Mouse (Mus musculus) intestine, postnatal 0 days (tissue): ENCODE results near the gene Coro2b. TPM values are rescaled to one million over a fixed set of nuclear protein-coding genes. Genes with fewer than 3 reads are reported as not detected.
A peak's percentile ranks its signal among the peaks of the same experiment; 100 is the strongest.

ENCODE experiments used
- ATAC-seq: fragments of 200-750 bp; cut with Nextera tagmentation; 2 replicates; pipeline ENCODE4 v1.8.0; 2017; ENCODE audit warnings: mild to moderate bottlenecking, moderate TSS enrichment, moderate library complexity
- H3K27ac ChIP-seq: fragments of 300-500 bp; sonication (generic); 2 replicates; pipeline ENCODE4 v1.5.1; 2014; ENCODE audit warnings: mild to moderate bottlenecking, low read depth, low read length, moderate library complexity
- H3K27me3 ChIP-seq: fragments of 300-500 bp; sonication (generic); replicated peaks from 2 replicates; pipeline ENCODE4 v1.6.1; 2014; ENCODE audit warnings: low read length, mixed read lengths; ENCODE audit not compliant: control insufficient read depth, insufficient read depth
- H3K36me3 ChIP-seq: fragments of 300-500 bp; sonication (generic); 2 replicates; pipeline ENCODE4 v1.6.1; 2014; ENCODE audit warnings: mild to moderate bottlenecking, moderate library complexity; ENCODE audit not compliant: control insufficient read depth, insufficient read depth
- H3K4me1 ChIP-seq: fragments of 300-500 bp; sonication (generic); replicated peaks from 2 replicates; pipeline ENCODE4 v1.6.1; 2014; ENCODE audit warnings: antibody characterized with exemption, low read length, mixed read lengths; ENCODE audit not compliant: control insufficient read depth, insufficient read depth
- H3K4me2 ChIP-seq: fragments of 300-500 bp; sonication (generic); replicated peaks from 2 replicates; pipeline ENCODE4 v1.6.1; 2014; ENCODE audit warnings: low read depth, mild to moderate bottlenecking, moderate library complexity
- H3K4me3 ChIP-seq: fragments of 300-500 bp; sonication (generic); 2 replicates; pipeline ENCODE4 v1.5.1; 2014; ENCODE audit warnings: low read depth, low read length
- H3K9ac ChIP-seq: fragments of 300-500 bp; sonication (generic); 2 replicates; pipeline ENCODE4 v1.6.1; 2014; ENCODE audit warnings: mild to moderate bottlenecking, low read depth, low read length
- H3K9me3 ChIP-seq: fragments of 300-500 bp; sonication (generic); 2 replicates; pipeline ENCODE4 v1.6.1; 2016; ENCODE audit warnings: mixed run types; ENCODE audit not compliant: control insufficient read depth
- CTCF ChIP-seq: sonication (generic); IDR thresholded peaks from 2 replicates; pipeline ENCODE4 v1.5.1; 2016; ENCODE audit warnings: low read depth, mild to moderate bottlenecking, control low read depth, antibody characterized with exemption, moderate library complexity
- WGBS: fragments of 180-500 bp; shearing (Covaris S2); extraction: QIAGEN DNeasy Blood & Tissue Kit; methylation state at CpG from one replicate; pipeline ENCODE4 v1.1.7; 2014; 5-methylcytosine and 5-hydroxymethylcytosine counted together
- polyA plus RNA-seq: library from polyadenylated mRNA; unstranded; fragments of >200 nt; fragmentation: Nextera tagmentation; extraction: Ambion mirVana; gene quantifications from 2 replicates; pipeline ENCODE4 v1.2.1, GENCODE M21; 2015

The Coro2b gene
- polyA plus RNA-seq, 1 experiment from 2014 or later: 2.9 TPM

DNA sequence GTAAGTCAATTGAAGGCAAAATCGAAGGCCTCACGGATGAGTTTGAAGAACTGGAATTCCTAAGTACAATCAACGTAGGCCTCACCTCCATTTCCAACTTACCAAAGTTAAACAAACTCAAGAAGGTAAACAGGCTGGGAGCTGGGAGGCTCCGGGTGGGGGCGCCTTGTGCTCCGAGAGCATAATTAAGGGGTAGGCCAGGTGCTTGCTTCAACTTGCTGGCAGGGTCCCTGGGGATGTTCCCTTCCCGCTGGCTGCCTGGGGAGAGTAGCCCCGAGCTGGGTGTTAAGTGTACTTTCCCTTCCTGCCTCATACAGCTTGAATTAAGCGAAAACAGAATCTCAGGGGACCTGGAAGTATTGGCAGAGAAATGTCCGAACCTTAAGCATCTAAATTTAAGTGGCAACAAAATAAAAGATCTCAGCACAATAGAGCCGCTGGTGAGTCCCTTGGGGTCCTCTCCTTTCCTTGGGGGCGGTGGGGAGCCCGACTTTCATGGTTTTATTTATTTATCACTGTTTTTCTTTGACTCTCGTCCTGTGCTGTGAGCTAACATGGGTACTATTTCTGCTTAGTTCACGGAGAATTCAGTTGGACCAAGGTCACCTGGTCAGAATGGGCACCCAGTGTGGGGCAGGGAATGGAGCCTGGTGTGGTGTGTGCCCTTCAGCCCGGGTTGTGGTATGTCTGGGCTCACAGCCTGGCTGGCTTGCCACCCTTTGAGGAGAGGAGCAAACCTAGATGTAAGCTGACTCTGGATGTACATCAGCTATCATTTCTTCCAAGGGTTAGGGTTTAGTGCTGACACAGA lies 164.9 kb downstream of the Coro2b start:
- H3K4me1 ChIP-seq: 0 out of 2 replicates have a peak, but pooled peaks cover 12% of the 10 kb centered on the region
- no peak overlapping the region for H3K4me2 ChIP-seq
- WGBS: 54% methylated on average over 16 of the region's 16 CpGs
- H3K27me3 ChIP-seq: no peaks in the 10 kb centered on the region
- TF ChIP-seq CTCF: no peak
- no peak overlapping the region; the same call in 1 of the 2 replicates for H3K27ac ChIP-seq
- no peak overlapping the region for H3K9ac ChIP-seq
- ATAC-seq: no peak
- H3K36me3 ChIP-seq: peaks cover 17% of the 10 kb centered on the region
- H3K4me3 ChIP-seq: no peak overlapping the region
- no peaks in the 10 kb centered on the region for H3K9me3 ChIP-seq

DNA sequence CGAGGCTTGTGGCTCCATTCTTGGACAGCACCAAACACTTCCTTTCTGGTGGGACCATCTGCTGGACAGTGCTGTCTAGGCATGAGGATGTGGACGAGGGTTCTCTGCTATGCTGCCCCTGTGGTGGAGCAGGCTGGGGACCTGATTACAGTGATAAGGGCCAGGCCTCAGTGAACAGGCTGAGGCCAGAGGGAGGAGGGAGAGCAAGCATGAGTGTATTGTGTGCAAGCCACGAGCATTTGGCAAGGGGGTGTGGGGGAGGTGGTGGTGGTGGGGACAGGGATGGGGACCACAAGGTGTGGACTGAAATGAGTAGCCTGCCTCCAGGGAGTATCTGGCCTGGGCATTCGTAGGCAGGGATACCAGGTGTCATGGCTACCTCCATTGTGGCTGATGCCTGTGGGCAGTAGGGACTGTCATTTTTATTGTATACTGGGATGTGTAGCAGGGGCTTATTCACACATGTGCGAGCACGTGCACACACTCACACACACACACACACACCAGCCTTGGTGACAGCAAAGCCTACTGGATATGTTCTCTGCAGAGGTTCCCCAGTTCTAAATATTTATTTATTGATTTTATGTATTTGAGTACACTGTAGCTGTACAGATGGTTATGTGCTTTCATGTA lies 166.1 kb downstream of the Coro2b start:
- no peak for ATAC-seq
- 0 out of 2 replicates have a peak, but pooled peaks cover 16% of the 10 kb centered on the region for H3K4me1 ChIP-seq
- no peaks in the 10 kb centered on the region for H3K9me3 ChIP-seq
- H3K27me3 ChIP-seq: no peaks in the 10 kb centered on the region
- H3K27ac ChIP-seq: no peak overlapping the region
- no peak overlapping the region for H3K4me2 ChIP-seq
- no peak overlapping the region for H3K4me3 ChIP-seq
- peaks cover 8% of the 10 kb centered on the region; the same call in 1 of the 2 replicates for H3K36me3 ChIP-seq
- TF ChIP-seq CTCF: peak; percentile 20; the same call in 1 of the 2 replicates
- 65% methylated on average over 6 of the region's 6 CpGs for WGBS
- H3K9ac ChIP-seq: no peak overlapping the region

DNA sequence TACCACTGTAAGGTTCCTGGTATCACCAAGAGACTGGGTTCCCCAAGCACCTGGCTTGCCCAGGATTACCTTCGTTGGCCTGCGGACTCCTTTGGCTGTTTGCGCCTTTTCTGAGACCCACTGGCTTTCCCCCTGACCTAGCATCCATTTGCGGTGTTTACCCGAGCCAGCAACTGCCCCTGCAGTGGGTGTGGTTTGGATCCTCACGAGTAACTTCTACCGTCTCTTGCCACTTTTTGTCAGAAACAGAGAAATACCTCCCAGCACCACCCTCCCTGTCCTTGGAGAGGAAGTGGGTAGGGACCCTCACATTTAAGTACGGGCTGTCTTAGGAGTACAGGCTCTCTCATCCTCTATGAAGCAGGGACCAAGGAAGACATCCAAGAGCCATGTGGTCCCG lies 166.7 kb downstream of the Coro2b start:
- no peaks in the 10 kb centered on the region for H3K27me3 ChIP-seq
- no peak overlapping the region for H3K4me3 ChIP-seq
- H3K4me1 ChIP-seq: 0 out of 2 replicates have a peak, but pooled peaks cover 16% of the 10 kb centered on the region
- H3K4me2 ChIP-seq: no peak overlapping the region
- no peak overlapping the region for H3K9ac ChIP-seq
- peaks cover 8% of the 10 kb centered on the region; the same call in 1 of the 2 replicates for H3K36me3 ChIP-seq
- no peak for TF ChIP-seq CTCF
- WGBS: 68% methylated on average over 9 of the region's 9 CpGs
- H3K9me3 ChIP-seq: no peaks in the 10 kb centered on the region
- no peak for ATAC-seq
- H3K27ac ChIP-seq: no peak overlapping the region

Other genes with a start within 250 kb of the Coro2b start
- 53.6 and 57.4 TPM in 2 replicates for gene Anp32a, start 195.8 kb downstream of the Coro2b start, polyA plus RNA-seq
- gene Itga11, start 140.8 kb upstream of the Coro2b start, polyA plus RNA-seq: 0.46 TPM in 2 replicates